Mouse (Mus musculus): ENCODE measurements around the gene Inka1. TPM values are rescaled to one million over a fixed set of nuclear protein-coding genes. Genes with fewer than 3 reads are reported as not detected.

The Inka1 gene
- polyA plus RNA-seq, 1 experiment from 2014 or later = 71.1 TPM

- under 1% methylated on average over 51 of the region's 51 CpGs for WGBS
- H3K9me3 ChIP-seq = no peaks in the 10 kb centered on the region
- peak; percentile 100 for DNase-seq (ENCODE audit: low spot score)
- peak within 1 kb of the TSS; percentile 98 for H3K27ac ChIP-seq
- H3K36me3 ChIP-seq = 0 out of 2 replicates have a peak, but pooled peaks cover 7% of the 10 kb centered on the region
- H3K4me1 ChIP-seq = peaks cover 26% of the 10 kb centered on the region
- no peaks in the 10 kb centered on the region for H3K27me3 ChIP-seq (ENCODE audit: insufficient read depth, poor library complexity, severe bottlenecking)
- H3K4me3 ChIP-seq = peak within 1 kb of the TSS; percentile 99
Observed at GRCm38 (mm10) chr9:108001922-108002770, 16.5 kb upstream of the Inka1 start, which contains the start of gene Ip6k1. Gene Ip6k1, plus strand, starts transcription at chr9:108002501.

DNA sequence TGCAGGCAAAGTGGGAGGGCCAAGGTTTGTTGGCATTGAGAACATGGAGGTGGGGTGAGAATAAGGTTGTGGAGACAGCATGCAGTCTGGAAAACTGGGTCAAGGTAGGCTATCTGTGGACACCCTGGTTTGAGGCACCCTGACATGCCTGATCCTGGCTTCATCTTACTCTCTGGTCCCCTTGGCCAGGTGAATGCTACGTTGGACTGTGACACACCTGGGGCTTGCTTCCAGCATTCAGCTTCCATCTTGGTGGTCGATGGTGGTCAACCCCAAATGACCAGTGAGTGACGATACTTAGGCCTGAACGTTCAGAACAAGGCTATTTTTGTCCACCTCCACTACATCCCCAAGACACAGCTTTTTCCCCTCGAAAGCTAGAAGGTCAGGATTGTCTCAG lies 10.4 kb upstream of the Inka1 start, which contains the start of gene Gm20662:
Gene Gm20662 (plus strand): TSS at position 301 of the 400 bp plus-strand sequence.
- DNase-seq (ENCODE audit: low spot score) = no peak
- Histone ChIP-seq H3K4me1 (peaks cover 15% of the 10 kb centered on the region), H3K4me3 (no peak within 1 kb of the TSS), H3K27ac (0 out of 2 replicates have a peak within 1 kb of the TSS, but pooled peaks have one; percentile 12), H3K36me3 (no peaks in the 10 kb centered on the region), H3K27me3 (ENCODE audit: insufficient read depth, poor library complexity, severe bottlenecking) (no peaks in the 10 kb centered on the region), H3K9me3 (no peaks in the 10 kb centered on the region)
- WGBS = 86% methylated on average over 5 of the region's 5 CpGs

DNA sequence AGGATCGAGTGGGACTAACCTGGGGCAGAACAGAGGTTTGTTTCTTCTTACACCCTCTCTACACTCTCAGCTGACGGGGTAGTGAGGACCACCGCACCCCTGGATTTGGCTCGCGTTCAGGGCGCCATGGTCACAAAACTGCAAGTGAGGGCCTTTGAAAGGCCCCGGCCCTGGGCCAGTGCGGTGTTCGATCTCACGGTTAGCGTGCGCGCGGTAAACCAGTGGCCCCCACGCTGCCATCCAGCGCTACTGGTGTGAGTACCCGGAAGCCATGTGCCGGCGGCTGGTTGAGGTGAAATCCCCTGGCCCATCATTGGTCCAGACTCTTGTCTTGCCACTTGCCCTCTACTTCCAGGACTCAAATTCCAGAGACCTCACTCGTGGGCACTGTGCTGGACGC lies 9.8 kb upstream of the Inka1 start:
- H3K4me3 ChIP-seq = no peak overlapping the region
- H3K4me1 ChIP-seq = peaks cover 15% of the 10 kb centered on the region
- H3K27ac ChIP-seq = 0 out of 2 replicates have a peak overlapping the region, but pooled peaks have one; percentile 12
- peak; percentile 73 for DNase-seq (ENCODE audit: low spot score)
- H3K9me3 ChIP-seq = no peaks in the 10 kb centered on the region
- H3K27me3 ChIP-seq (ENCODE audit: insufficient read depth, poor library complexity, severe bottlenecking) = no peaks in the 10 kb centered on the region
- no peaks in the 10 kb centered on the region for H3K36me3 ChIP-seq
- 89% methylated on average over 21 of the region's 21 CpGs for WGBS

DNA sequence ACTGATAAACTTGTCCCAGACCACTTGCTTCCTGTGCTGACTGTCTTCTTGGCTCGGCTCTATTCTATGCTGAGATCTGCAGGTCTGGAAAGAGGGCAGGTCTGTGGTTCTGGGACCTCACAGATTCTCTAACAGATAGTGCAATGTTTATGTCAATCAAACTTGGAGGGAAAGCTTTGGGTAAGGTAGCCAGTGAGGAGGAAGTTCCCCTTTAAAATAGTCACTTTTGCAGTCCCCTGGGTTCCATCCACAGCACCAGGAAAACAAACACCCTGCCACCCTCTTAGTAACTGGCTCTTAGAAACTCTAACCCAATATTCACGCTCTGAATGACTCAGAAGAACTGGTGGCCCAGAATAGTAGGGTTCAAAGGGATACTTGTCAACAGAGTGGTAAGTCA lies 8.8 kb upstream of the Inka1 start:
- peak; percentile 47 for DNase-seq (ENCODE audit: low spot score)
- H3K27me3 ChIP-seq (ENCODE audit: insufficient read depth, poor library complexity, severe bottlenecking) = no peaks in the 10 kb centered on the region
- no peaks in the 10 kb centered on the region for H3K36me3 ChIP-seq
- WGBS = 38% methylated on average over 2 of the region's 2 CpGs
- H3K9me3 ChIP-seq = no peaks in the 10 kb centered on the region
- no peak overlapping the region for H3K27ac ChIP-seq
- H3K4me1 ChIP-seq = peaks cover 15% of the 10 kb centered on the region
- no peak overlapping the region for H3K4me3 ChIP-seq

- WGBS = 88% methylated on average over 11 of the region's 11 CpGs
- H3K27ac ChIP-seq = no peak overlapping the region
- H3K4me3 ChIP-seq = no peak overlapping the region
- no peaks in the 10 kb centered on the region for H3K36me3 ChIP-seq
- H3K4me1 ChIP-seq = peaks cover 15% of the 10 kb centered on the region
- DNase-seq (ENCODE audit: low spot score) = no peak
- no peaks in the 10 kb centered on the region for H3K27me3 ChIP-seq (ENCODE audit: insufficient read depth, poor library complexity, severe bottlenecking)
- no peaks in the 10 kb centered on the region for H3K9me3 ChIP-seq
Observed at GRCm38 (mm10) chr9:107993013-107993412, 7.3 kb upstream of the Inka1 start.

DNA sequence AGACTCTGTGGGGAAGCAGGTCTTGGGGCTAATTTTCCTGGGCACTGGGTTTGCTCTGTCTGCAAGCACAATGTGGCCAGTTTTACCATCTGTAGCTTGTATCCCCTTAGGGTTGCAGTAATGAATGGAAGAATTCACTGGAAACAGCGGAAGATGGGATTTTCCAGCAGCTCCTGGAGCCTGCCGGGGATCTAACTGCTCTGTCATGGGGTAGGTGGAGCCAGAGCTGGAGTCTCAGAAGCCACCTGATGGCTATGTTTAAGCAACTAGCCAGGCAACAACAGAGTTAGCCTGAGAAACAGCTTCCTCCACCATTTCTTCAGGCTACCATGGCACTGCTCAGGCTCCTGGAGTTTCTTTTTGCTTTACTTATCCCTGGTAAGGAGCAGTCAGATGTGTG lies 6.5 kb upstream of the Inka1 start, which contains the start of gene Cdhr4:
Gene Cdhr4 (plus strand): TSS at position 301 of the 400 bp plus-strand sequence.
- no peaks in the 10 kb centered on the region for H3K9me3 ChIP-seq
- no peaks in the 10 kb centered on the region for H3K27me3 ChIP-seq (ENCODE audit: insufficient read depth, poor library complexity, severe bottlenecking)
- no peak for DNase-seq (ENCODE audit: low spot score)
- H3K27ac ChIP-seq = no peak within 1 kb of the TSS
- WGBS = 50% methylated on average over 2 of the region's 2 CpGs
- H3K36me3 ChIP-seq = no peaks in the 10 kb centered on the region
- H3K4me1 ChIP-seq = peaks cover 15% of the 10 kb centered on the region
- H3K4me3 ChIP-seq = no peak within 1 kb of the TSS

GRCm38 (mm10) chr9:107987950-107988349 lies 2.3 kb upstream of the Inka1 start:
- no peak overlapping the region for H3K27ac ChIP-seq

DNA sequence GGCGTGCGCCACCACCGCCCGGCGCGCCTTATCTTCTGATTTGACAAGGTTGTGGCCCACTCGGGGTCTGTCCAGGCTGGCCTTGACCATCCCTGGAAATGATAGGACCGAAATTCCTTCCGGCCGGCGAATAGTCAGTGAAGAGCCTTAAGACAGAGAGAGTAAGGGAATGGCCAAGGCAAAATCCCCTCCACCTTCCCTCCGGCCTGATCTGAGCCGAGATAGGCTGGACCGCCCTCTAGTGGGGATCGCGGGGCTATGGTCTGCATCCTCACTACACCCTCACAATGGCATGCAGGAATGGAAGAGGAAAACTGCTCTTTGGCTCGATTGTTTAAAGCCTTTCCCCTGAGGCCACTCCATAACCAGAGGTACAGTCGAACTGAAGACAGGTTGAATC lies 697 bp upstream of the Inka1 start:
- H3K4me3 ChIP-seq = peak overlapping the region; percentile 86
- WGBS = 1% methylated on average over 18 of the region's 18 CpGs
- H3K27me3 ChIP-seq (ENCODE audit: insufficient read depth, poor library complexity, severe bottlenecking) = no peaks in the 10 kb centered on the region
- DNase-seq (ENCODE audit: low spot score) = peak; percentile 90
- H3K9me3 ChIP-seq = no peaks in the 10 kb centered on the region
- peak overlapping the region; percentile 92 for H3K27ac ChIP-seq
- peaks cover 5% of the 10 kb centered on the region; the same call in 1 of the 2 replicates for H3K36me3 ChIP-seq
- H3K4me1 ChIP-seq = peaks cover 44% of the 10 kb centered on the region

More at GRCm38 (mm10) chr9:107987950-107988349, 2.3 kb upstream of the Inka1 start:
- Histone ChIP-seq H3K9me3 (no peaks in the 10 kb centered on the region), H3K4me3 (no peak overlapping the region), H3K36me3 (peaks cover 5% of the 10 kb centered on the region; the same call in 1 of the 2 replicates), H3K4me1 (peaks cover 32% of the 10 kb centered on the region), H3K27me3 (ENCODE audit: insufficient read depth, poor library complexity, severe bottlenecking) (no peaks in the 10 kb centered on the region)
- WGBS = 64% methylated on average over 3 of the region's 3 CpGs
- no peak for DNase-seq (ENCODE audit: low spot score)

- H3K27me3 ChIP-seq (ENCODE audit: insufficient read depth, poor library complexity, severe bottlenecking) = no peaks in the 10 kb centered on the region
- whole genome bisulfite sequencing = 45% methylated on average over 9 of the region's 9 CpGs
- H3K36me3 ChIP-seq = peaks cover 12% of the 10 kb centered on the region; the same call in 1 of the 2 replicates
- DNase-seq (ENCODE audit: low spot score) = no peak
- peak overlapping the region; percentile 92 for H3K27ac ChIP-seq
- H3K9me3 ChIP-seq = no peaks in the 10 kb centered on the region
- peak overlapping the region; percentile 86 for H3K4me3 ChIP-seq
- H3K4me1 ChIP-seq = peaks cover 58% of the 10 kb centered on the region
Observed at GRCm38 (mm10) chr9:107984754-107985055, 974 bp downstream of the Inka1 start.

GRCm38 (mm10) chr9:107984052-107984753 lies 1.5 kb downstream of the Inka1 start:
- no peak for DNase-seq (ENCODE audit: low spot score)
- Histone ChIP-seq H3K4me3 (peak overlapping the region; percentile 86), H3K36me3 (peaks cover 17% of the 10 kb centered on the region), H3K9me3 (no peaks in the 10 kb centered on the region), H3K4me1 (peaks cover 60% of the 10 kb centered on the region), H3K27ac (peak overlapping the region; percentile 92), H3K27me3 (ENCODE audit: insufficient read depth, poor library complexity, severe bottlenecking) (no peaks in the 10 kb centered on the region)
- 48% methylated on average over 19 of the region's 19 CpGs for WGBS

DNA sequence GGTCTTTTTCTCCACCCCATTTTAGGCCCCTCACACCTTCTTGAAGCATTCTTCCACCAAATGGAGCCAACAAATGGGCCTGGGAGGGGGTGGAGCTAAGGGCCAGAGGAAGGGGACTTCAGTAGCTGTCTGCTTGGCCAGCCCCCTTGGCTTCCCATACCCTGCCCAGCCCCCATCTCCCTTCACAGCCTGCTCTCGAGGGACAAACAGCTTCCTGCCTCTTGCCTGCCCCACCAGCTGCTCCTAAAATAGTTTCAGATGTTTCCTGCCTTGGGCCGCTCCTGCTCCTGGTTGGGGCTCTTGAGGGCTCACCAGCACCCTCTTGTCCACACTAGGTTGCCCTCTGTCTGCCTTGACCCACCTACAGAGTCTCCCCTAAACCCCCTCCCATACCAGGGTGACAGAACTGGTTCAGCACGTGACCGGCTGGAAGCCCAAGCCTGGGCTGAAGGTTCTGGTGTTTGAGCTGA lies 2.2 kb downstream of the Inka1 start:
- Histone ChIP-seq H3K27ac (peak overlapping the region; percentile 92), H3K9me3 (no peaks in the 10 kb centered on the region), H3K36me3 (peaks cover 24% of the 10 kb centered on the region), H3K27me3 (ENCODE audit: insufficient read depth, poor library complexity, severe bottlenecking) (no peaks in the 10 kb centered on the region), H3K4me3 (peak overlapping the region; percentile 86), H3K4me1 (peaks cover 60% of the 10 kb centered on the region)
- peak; percentile 92 for DNase-seq (ENCODE audit: low spot score)
- 4% methylated on average over 4 of the region's 4 CpGs for WGBS

DNA sequence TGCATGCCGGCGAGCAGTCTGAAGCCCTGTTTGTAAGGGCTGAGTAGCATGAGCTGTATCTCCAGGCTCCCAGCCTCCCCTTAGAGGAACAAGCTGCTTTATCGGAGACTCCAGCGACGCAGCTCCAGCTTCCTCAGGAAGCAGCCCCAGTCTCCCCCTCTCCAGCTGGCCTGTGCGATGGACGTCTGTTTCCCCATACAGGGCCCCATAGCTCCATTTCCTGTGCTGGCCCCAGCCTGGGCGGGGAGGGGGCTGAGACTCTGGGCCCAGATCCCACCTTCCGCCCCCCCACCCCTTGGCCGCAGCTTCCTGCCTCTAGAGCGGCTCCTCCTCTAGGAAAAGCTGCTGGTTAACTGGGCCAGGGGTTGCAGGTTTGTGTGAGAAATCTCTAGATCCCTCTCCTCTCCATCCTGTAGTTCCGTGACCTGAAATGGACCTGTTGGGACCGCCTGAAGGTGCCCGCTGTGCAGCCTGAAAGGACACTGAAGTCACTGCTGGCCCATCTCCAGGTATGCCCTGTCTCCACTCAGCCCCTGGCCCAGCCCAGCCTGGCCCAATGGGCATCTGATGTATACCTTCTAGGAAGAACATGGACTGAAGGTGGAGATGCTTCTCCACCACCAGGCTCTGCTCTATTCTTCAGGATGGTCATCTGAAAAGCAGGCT lies 2.9 kb downstream of the Inka1 start, which contains the start of gene Gm20661:
Gene Gm20661 (plus strand): TSS at position 378 of the 666 bp plus-strand sequence.
- Histone ChIP-seq H3K4me3 (peak within 1 kb of the TSS; percentile 86), H3K36me3 (peaks cover 27% of the 10 kb centered on the region), H3K27ac (peak within 1 kb of the TSS; percentile 92), H3K4me1 (peaks cover 66% of the 10 kb centered on the region), H3K9me3 (no peaks in the 10 kb centered on the region), H3K27me3 (ENCODE audit: insufficient read depth, poor library complexity, severe bottlenecking) (no peaks in the 10 kb centered on the region)
- 21% methylated on average over 14 of the region's 14 CpGs for WGBS
- peak; percentile 96 for DNase-seq (ENCODE audit: low spot score)
